Mouse (Mus musculus) bone marrow macrophage, adult 2 months (primary cell): ENCODE measurements around the gene Fam192a.

Experiments
- CTCF ChIP-seq: IDR thresholded peaks from 2 replicates; pipeline ENCODE4 v1.5.1; 2012; ENCODE audit warnings: low read depth, mild to moderate bottlenecking, low read length, moderate library complexity
- POLR2A ChIP-seq: IDR thresholded peaks from 2 replicates; pipeline ENCODE4 v1.6.1; 2012; ENCODE audit warnings: mild to moderate bottlenecking, low read depth, low read length, borderline replicate concordance

- TF ChIP-seq POLR2A: no peak
- TF ChIP-seq CTCF: no peak
Measured at GRCm38 (mm10) chr8:94601034-94601606, 677 bp downstream of the Fam192a start.
